Mouse (Mus musculus): Measurements from ENCODE around the gene Ywhag.

The Ywhag gene

DNA sequence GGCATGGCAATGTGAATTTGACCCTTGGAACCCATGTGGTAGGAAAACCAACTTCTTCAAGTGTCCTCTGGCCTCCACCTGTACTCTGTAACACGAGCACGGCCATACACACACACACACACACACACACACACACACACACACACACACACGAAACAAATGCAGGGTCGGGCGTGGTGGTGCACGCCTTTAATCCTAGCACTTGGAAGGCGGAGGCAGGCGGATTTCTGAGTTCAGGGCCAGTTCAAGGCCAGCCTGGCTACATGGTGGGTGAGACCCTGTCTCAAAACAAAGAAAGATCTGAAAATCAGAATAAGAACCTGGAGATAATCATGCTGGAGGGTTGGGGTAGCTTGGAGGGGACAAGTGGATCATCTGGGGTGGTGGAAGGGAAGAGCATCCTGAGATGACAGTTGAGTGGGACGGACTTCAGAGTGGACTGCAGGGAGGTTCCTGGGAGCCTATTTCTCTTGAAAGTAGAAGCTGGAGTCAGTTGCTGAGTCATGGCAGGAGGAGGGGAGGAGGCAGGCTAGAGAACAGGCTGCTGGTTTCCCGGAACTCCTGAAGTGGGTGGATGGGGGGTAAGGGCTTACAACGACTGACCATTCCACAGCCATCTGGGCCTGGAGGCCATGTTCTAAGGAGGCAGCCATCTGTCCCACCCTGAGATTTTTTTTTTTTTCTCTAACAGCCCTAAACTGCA lies 16.4 kb upstream of the Ywhag start:
- DNase-seq, result no peak

- DNase-seq, result no peak
Observed at GRCm38 (mm10) chr5:135946621-135947020, 12.2 kb upstream of the Ywhag start.

GRCm38 (mm10) chr5:135945916-135946408 lies 11.5 kb upstream of the Ywhag start:
- no peak for DNase-seq

DNA sequence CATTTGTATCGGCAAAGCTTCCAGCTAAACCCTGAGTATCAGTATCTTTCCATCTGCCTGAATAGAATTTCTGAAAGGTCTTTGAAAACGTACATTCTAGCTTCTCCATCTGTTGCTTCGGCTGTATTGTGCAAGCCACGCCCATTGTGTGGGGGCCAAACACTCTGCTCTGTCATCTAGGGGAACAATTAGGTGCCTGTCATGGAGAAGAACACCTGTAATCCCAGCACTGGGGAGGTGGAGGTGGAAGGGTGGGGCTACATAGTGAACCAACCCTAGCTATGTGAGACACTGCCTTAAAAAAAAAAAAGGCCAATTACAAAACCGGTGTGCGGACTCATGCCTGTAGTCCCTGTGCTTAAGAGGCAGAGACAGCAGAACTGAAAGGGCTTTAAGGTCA lies 8.3 kb upstream of the Ywhag start:
- no peak for DNase-seq

DNA sequence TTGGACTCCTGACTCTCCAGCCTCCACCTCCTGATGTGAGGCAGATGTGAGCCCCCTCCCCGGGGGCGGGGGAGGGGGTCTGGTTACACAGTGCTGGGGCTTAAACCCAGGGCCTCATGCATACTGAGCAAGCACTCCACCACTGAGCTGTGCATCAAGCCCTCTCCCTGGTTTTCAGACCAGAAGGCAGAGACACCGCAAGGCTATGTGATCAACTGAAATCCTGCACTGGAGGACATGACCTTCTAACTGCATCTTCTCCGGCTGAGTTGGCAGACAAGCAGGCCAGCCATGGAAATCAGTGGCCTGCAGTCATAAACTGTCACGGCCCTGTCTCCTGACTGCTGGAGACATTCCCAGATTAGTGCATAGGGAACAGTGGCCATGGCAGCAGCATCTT lies 6.2 kb upstream of the Ywhag start:
- no peak for DNase-seq

DNA sequence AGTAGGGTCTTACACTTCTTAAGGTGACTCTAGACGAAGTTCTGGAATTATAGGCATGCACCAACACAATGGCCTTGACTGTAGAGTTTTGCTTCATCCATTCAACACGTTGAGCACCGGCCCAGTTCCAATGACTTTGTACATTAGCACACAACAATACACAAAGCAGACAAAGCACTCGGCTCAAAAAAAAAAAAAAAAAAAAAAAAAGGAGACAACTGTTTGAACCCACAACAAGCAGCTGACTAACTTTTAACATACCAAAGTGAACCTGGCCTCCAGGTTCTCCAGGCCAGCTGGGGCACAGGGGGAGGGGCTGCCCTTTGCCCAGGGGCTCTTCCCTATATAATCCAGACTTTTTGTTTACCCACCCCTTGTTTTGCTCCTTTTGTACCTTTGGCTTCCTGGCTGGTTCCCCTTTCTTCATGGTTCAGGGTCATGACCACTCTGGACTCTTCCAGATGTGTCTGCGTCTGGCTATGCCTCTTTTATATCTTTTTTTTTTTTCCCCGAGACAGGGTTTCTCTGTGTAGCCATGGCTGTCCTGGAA lies 1.3 kb upstream of the Ywhag start:
- DNase-seq, result no peak

GRCm38 (mm10) chr5:135935176-135935523 lies 734 bp upstream of the Ywhag start:
- no peak for DNase-seq

DNA sequence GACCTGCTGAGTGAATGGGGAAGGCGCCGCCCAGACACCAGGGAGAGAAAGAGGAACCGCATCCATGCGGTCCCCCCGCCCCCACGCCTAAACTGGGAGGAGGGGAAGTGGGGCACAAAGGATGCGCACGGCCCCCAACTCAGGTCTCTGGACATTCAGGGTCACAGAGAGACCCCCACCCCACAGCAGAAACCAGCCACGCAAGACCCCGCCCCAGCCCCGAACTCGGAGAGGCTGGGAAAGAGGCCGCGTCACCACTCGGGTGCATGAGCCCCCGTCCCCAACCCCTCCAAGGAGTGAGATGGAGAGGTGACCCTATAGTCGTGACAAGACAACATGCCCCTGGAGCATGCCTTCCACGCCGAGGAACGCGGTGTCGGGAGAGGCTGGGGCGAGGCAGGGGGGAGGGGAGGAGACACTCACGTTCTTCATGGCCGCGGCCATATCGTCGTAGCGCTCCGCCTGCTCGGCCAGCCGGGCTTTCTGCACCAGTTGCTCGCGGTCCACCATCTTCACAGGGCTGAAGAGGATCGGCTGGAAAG lies 445 bp downstream of the Ywhag start:
- DNase-seq, result peak; percentile 60

- DNase-seq, result no peak
Observed at GRCm38 (mm10) chr5:135933222-135933899, 1.1 kb downstream of the Ywhag start.

GRCm38 (mm10) chr5:135932359-135932758 lies 2.1 kb downstream of the Ywhag start:
- no peak for DNase-seq

DNA sequence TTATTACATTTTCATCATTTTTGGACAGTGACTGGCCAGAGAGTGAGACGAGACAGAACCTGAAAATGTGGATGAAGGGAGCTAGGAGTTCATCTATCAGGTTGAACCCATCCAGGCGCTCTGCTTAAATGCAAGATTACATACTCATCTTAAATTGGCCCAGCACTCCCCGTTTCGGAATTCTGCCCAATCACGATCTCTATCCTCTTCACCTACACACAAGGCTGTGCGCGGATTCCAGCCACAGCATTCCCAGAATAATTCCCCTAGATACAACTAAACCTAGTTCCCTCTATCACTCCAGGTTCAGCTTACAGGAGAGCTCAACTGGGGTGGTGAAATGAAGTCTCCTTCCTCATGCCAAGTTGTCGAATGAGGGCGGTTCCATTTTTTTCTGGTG lies 2.9 kb downstream of the Ywhag start:
- DNase-seq, result no peak

DNA sequence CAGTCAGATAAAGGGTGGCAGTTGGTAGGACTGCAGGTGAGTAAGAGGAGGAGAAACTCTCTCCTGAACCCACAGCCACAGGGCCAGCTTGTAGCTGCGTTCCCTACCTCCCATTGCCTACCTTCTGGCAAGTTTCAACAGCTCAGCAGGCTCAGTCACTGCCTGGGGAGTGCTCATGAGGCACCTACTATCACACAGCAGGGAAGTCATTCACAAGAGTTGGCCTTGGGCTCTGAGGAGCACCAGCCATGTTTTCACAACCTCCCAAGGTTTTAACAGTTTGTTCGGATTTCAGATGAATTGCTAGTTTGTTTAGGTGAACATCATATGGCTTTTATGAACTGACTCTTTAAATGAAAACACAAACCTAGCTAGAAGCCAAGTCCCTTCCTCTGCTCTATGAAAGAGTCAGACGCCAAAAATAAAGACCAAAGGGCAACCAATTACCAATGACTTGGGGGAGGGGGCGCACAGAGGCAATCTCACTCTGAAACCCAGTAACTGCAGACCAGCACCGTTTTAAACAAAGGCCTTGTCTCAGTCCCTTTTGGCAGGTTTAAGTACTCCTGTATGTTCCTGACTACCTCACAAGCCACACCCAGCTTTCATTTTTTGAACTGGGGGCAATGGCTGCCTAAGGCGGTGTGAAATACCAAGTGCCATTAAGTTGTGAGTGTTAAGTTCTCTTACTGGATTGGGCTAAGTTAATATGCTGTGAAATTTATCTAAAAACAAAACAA lies 4.6 kb downstream of the Ywhag start:
- no peak for DNase-seq

DNA sequence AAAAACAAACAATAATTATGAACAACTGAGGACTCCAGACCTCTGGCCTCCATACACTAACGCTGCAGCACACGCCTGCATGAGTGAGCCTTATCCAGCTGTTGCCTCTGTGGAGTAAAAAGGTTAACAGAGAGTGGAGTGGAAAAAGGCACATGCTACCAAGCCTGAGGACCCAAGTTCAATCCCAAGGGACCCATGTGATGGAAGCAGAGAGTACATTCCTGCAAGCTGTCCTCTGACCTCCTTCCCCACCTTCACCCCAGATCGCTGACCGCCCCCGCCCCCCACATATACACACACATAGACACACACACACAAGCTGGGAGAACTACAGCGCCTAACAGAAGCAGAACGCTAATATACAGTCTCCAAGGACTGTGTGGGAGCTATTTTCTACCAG lies 10.5 kb downstream of the Ywhag start:
- no peak for DNase-seq

DNA sequence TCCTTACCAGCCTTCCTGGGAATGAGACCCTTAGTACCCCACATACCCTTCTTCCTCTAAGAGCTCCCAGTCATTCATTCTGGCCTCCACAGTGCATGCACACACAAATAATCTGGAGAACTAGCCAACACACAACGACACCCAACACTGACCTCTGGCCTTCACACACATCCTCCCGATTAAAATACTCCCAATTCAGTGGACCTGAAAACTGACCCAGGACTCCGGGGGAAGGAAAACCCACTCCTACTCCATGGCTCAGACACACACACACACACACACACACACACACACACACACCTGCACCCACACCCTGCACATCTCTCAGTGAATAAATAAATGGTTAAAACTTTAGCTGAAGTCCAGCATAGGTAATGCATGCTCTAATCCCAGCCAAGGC lies 14.5 kb downstream of the Ywhag start:
- no peak for DNase-seq

DNA sequence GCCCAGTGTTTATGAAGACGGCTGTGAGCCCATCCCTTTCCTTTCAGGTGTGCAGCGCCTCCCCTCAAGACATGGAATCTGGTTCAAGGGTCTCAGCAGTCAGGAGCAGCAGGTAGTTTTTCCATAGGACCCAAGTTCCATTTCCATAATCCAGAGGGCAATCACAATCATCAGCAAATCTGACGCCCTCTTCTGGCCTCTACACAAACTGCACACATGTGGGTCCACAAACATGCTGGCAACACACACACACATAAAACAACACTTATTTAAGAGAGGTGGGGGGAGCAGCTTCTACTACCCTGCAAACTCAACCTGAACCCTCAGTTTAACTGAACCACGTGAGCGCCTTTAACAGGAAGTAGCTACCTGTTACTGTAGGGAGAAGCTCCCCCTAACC lies 15.8 kb downstream of the Ywhag start:
- DNase-seq, result no peak

DNA sequence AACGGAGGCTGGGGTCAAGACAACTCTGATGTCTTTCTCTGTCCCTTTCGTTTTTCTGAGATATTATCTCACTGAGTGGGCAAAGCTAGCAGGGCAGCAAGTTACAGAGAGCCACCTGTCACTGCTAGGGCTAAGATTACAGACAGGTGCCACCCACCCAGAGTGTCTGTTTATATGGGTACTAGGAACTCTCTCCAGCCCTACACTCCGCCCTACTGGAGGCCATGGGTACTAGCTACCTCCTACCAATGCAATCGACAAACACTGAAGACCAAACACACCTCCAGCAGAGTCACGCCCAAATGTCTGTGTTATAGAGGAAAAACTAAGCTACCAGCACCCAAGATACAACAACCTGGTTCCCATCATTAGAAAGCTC lies 16.4 kb downstream of the Ywhag start:
- DNase-seq, result no peak

DNA sequence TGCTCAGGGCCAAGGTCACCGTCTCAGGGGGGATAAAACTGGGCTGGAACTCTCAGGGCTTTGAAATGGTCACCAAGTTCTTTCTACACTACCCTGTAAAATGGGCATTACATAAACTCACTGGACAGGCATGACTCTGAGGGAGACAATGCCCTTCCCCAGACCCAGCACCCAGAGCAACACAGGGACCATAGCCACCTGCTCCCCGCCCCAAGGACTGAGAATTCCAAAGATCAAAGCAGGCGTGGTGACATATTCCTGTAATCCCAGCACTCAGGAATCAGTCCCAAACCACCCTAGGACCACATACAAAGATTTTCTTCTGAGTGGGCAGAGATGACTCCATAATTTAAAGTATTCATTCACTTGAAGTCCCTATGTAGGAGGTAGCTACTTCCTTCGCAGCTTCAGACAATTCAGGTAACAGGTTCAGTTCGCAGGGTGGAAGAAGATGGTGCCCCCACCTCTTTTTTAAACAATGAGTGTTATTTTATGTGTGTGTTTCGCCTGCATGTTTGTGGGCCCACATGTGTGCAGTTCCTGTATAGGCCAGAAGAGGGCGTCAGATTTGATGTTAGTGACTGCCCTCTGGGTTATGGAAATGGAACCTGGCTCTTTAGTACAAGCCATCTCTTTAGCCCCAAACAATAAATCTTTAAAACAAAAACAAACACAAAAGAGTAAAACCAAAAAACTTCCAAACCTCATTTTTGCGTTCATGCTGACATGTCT lies 16.9 kb downstream of the Ywhag start:
- DNase-seq, result no peak

GRCm38 (mm10) chr5:135916601-135917000 lies 17.8 kb downstream of the Ywhag start:
- DNase-seq, result no peak

GRCm38 (mm10) chr5:135916051-135916565 lies 18.3 kb downstream of the Ywhag start:
- DNase-seq, result no peak

DNA sequence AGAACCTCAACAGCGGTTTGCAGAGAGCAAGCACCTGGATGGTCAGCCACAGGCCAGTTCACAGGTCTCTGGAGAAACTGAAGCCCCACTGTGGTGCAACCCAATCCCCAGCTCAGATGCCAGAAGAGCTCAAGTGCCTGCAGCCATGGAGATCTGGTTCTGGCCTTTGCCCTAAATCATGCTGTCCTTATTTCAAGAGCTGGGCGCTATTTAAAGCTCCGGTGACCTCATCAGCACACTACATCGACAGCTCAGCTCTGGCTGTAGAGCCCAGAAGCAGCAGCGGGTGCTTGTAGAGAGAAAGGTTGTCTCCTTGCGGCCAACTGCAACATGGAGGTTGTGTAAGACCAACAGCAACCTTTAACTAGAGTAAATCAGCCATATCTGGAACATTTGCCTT lies 20.3 kb downstream of the Ywhag start:
- DNase-seq, result peak; percentile 25

GRCm38 (mm10) chr5:135913201-135913600 lies 21.2 kb downstream of the Ywhag start:
- no peak for DNase-seq

- DNase-seq, result no peak
Observed at GRCm38 (mm10) chr5:135911633-135912220, 22.7 kb downstream of the Ywhag start.
